Mouse (Mus musculus) left cerebral cortex, adult 11 months (tissue): ENCODE measurements around the gene Ppat.

Experiments
- DNase-seq: peaks from one replicate; pipeline ENCODE4 v3.0.0; 2022; ENCODE audit warnings: low spot score

The Ppat gene

GRCm38 (mm10) chr5:76876106-76876758 is 75.1 kb downstream of the Ppat start:
- DNase-seq, result no peak

GRCm38 (mm10) chr5:76869553-76869952 is 81.8 kb downstream of the Ppat start:
- no peak for DNase-seq

- no peak for DNase-seq
Measured at GRCm38 (mm10) chr5:76868693-76869286, 82.6 kb downstream of the Ppat start.

GRCm38 (mm10) chr5:76866819-76867218 is 84.6 kb downstream of the Ppat start:
- no peak for DNase-seq
